Mouse (Mus musculus): ENCODE measurements around the gene Eps15. TPM values are rescaled to one million over a fixed set of nuclear protein-coding genes. Genes with fewer than 3 reads are reported as not detected.
A peak's percentile ranks its signal among the peaks of the same experiment; 100 is the strongest.

The Eps15 gene
- polyA plus RNA-seq, 1 experiment from 2014 or later = 39.6 TPM

- Histone ChIP-seq H3K27ac (no peak overlapping the region), H3K36me3 (no peaks in the 10 kb centered on the region), H3K9me3 (no peaks in the 10 kb centered on the region), H3K4me3 (replicated peaks) (no peak overlapping the region), H3K9ac (replicated peaks) (no peak overlapping the region), H3K4me2 (no peak overlapping the region), H3K27me3 (peaks cover 4% of the 10 kb centered on the region; the same call in 1 of the 2 replicates), H3K4me1 (replicated peaks) (peaks cover 26% of the 10 kb centered on the region)
- ATAC-seq (ENCODE audit: insufficient number of reproducible peaks, insufficient read depth, low FRiP score, low TSS enrichment, low read depth) = no peak
- 59% methylated on average over 8 of the region's 8 CpGs for WGBS
Observed at GRCm38 (mm10) chr4:109405415-109405814, 125.3 kb downstream of the Eps15 start.

- ATAC-seq (ENCODE audit: insufficient number of reproducible peaks, insufficient read depth, low FRiP score, low TSS enrichment, low read depth) = no peak
- Histone ChIP-seq H3K9me3 (no peaks in the 10 kb centered on the region), H3K27me3 (peaks cover 4% of the 10 kb centered on the region; the same call in 1 of the 2 replicates), H3K4me3 (replicated peaks) (peak overlapping the region; percentile 72), H3K36me3 (no peaks in the 10 kb centered on the region), H3K4me1 (replicated peaks) (peaks cover 26% of the 10 kb centered on the region), H3K9ac (replicated peaks) (0 out of 2 replicates have a peak overlapping the region, but pooled peaks have one; percentile 82), H3K4me2 (peak overlapping the region; percentile 94), H3K27ac (no peak overlapping the region)
- under 1% methylated on average over 3 of the region's 3 CpGs for WGBS
Observed at GRCm38 (mm10) chr4:109406054-109406485, 126.0 kb downstream of the Eps15 start.

GRCm38 (mm10) chr4:109406486-109407175 lies 126.6 kb downstream of the Eps15 start, which contains the start of gene Ttc39a:
Ttc39a (plus strand) TSS chr4:109406623.
- H3K4me3 ChIP-seq (replicated peaks) = peak within 1 kb of the TSS; percentile 72
- H3K9ac ChIP-seq (replicated peaks) = peak within 1 kb of the TSS; percentile 82
- WGBS = under 1% methylated on average over 56 of the region's 56 CpGs
- H3K9me3 ChIP-seq = no peaks in the 10 kb centered on the region
- peaks cover 26% of the 10 kb centered on the region for H3K4me1 ChIP-seq (replicated peaks)
- peaks cover 4% of the 10 kb centered on the region; the same call in 1 of the 2 replicates for H3K27me3 ChIP-seq
- ATAC-seq (ENCODE audit: insufficient number of reproducible peaks, insufficient read depth, low FRiP score, low TSS enrichment, low read depth) = peak; percentile 67
- H3K36me3 ChIP-seq = no peaks in the 10 kb centered on the region
- H3K4me2 ChIP-seq = peak within 1 kb of the TSS; percentile 94
- H3K27ac ChIP-seq = no peak within 1 kb of the TSS; the same call in 1 of the 2 replicates

- ATAC-seq (ENCODE audit: insufficient number of reproducible peaks, insufficient read depth, low FRiP score, low TSS enrichment, low read depth) = peak; percentile 52
- peak overlapping the region; percentile 82 for H3K9ac ChIP-seq (replicated peaks)
- H3K4me3 ChIP-seq (replicated peaks) = peak overlapping the region; percentile 72
- H3K36me3 ChIP-seq = no peaks in the 10 kb centered on the region
- 3% methylated on average over 20 of the region's 24 CpGs for WGBS
- H3K27ac ChIP-seq = no peak overlapping the region; the same call in 1 of the 2 replicates
- H3K4me2 ChIP-seq = peak overlapping the region; percentile 94
- H3K27me3 ChIP-seq = peaks cover 4% of the 10 kb centered on the region; the same call in 1 of the 2 replicates
- H3K4me1 ChIP-seq (replicated peaks) = peaks cover 26% of the 10 kb centered on the region
- no peaks in the 10 kb centered on the region for H3K9me3 ChIP-seq
Observed at GRCm38 (mm10) chr4:109407176-109407520, 127.1 kb downstream of the Eps15 start.

- H3K4me3 ChIP-seq (replicated peaks) = peak overlapping the region; percentile 72
- peaks cover 26% of the 10 kb centered on the region for H3K4me1 ChIP-seq (replicated peaks)
- no peaks in the 10 kb centered on the region for H3K9me3 ChIP-seq
- H3K27me3 ChIP-seq = peaks cover 4% of the 10 kb centered on the region; the same call in 1 of the 2 replicates
- ATAC-seq (ENCODE audit: insufficient number of reproducible peaks, insufficient read depth, low FRiP score, low TSS enrichment, low read depth) = no peak
- H3K4me2 ChIP-seq = peak overlapping the region; percentile 94
- 78% methylated on average over 9 of the region's 9 CpGs for WGBS
- no peak overlapping the region; the same call in 1 of the 2 replicates for H3K9ac ChIP-seq (replicated peaks)
- no peaks in the 10 kb centered on the region for H3K36me3 ChIP-seq
- H3K27ac ChIP-seq = 0 out of 2 replicates have a peak overlapping the region, but pooled peaks have one; percentile 4
Observed at GRCm38 (mm10) chr4:109407701-109408485, 127.8 kb downstream of the Eps15 start.

GRCm38 (mm10) chr4:109410681-109411376 lies 130.8 kb downstream of the Eps15 start:
- H3K36me3 ChIP-seq = no peaks in the 10 kb centered on the region
- no peak for ATAC-seq (ENCODE audit: insufficient number of reproducible peaks, insufficient read depth, low FRiP score, low TSS enrichment, low read depth)
- peaks cover 4% of the 10 kb centered on the region; the same call in 1 of the 2 replicates for H3K27me3 ChIP-seq
- H3K9me3 ChIP-seq = no peaks in the 10 kb centered on the region
- H3K4me1 ChIP-seq (replicated peaks) = peaks cover 28% of the 10 kb centered on the region
- H3K27ac ChIP-seq = no peak overlapping the region
- no peak overlapping the region for H3K9ac ChIP-seq (replicated peaks)
- WGBS = 66% methylated on average over 9 of the region's 9 CpGs
- no peak overlapping the region for H3K4me2 ChIP-seq
- no peak overlapping the region for H3K4me3 ChIP-seq (replicated peaks)

- Histone ChIP-seq H3K36me3 (no peaks in the 10 kb centered on the region), H3K4me1 (replicated peaks) (peaks cover 22% of the 10 kb centered on the region), H3K4me3 (replicated peaks) (no peak overlapping the region), H3K4me2 (no peak overlapping the region), H3K9ac (replicated peaks) (no peak overlapping the region), H3K27me3 (peaks cover 4% of the 10 kb centered on the region; the same call in 1 of the 2 replicates), H3K27ac (no peak overlapping the region), H3K9me3 (no peaks in the 10 kb centered on the region)
- 92% methylated on average over 6 of the region's 6 CpGs for WGBS
- ATAC-seq (ENCODE audit: insufficient number of reproducible peaks, insufficient read depth, low FRiP score, low TSS enrichment, low read depth) = no peak
Observed at GRCm38 (mm10) chr4:109411377-109411967, 131.4 kb downstream of the Eps15 start.

GRCm38 (mm10) chr4:109412233-109412632 lies 132.2 kb downstream of the Eps15 start:
- 84% methylated on average over 5 of the region's 5 CpGs for WGBS
- Histone ChIP-seq H3K36me3 (no peaks in the 10 kb centered on the region), H3K4me3 (replicated peaks) (no peak overlapping the region), H3K27me3 (peaks cover 4% of the 10 kb centered on the region; the same call in 1 of the 2 replicates), H3K4me1 (replicated peaks) (peaks cover 18% of the 10 kb centered on the region), H3K9ac (replicated peaks) (no peak overlapping the region), H3K27ac (no peak overlapping the region), H3K4me2 (no peak overlapping the region), H3K9me3 (no peaks in the 10 kb centered on the region)
- ATAC-seq (ENCODE audit: insufficient number of reproducible peaks, insufficient read depth, low FRiP score, low TSS enrichment, low read depth) = no peak

GRCm38 (mm10) chr4:109417998-109418397 lies 137.9 kb downstream of the Eps15 start:
- H3K9ac ChIP-seq (replicated peaks) = no peak overlapping the region
- no peak overlapping the region for H3K4me2 ChIP-seq
- H3K27me3 ChIP-seq = no peaks in the 10 kb centered on the region
- no peaks in the 10 kb centered on the region for H3K36me3 ChIP-seq
- ATAC-seq (ENCODE audit: insufficient number of reproducible peaks, insufficient read depth, low FRiP score, low TSS enrichment, low read depth) = no peak
- no peak overlapping the region for H3K27ac ChIP-seq
- no peak overlapping the region for H3K4me3 ChIP-seq (replicated peaks)
- H3K4me1 ChIP-seq (replicated peaks) = peaks cover 5% of the 10 kb centered on the region; the same call in 1 of the 2 replicates
- H3K9me3 ChIP-seq = no peaks in the 10 kb centered on the region
- WGBS = 87% methylated on average over 1 of the region's 1 CpGs

- no peak overlapping the region for H3K4me2 ChIP-seq
- H3K9me3 ChIP-seq = no peaks in the 10 kb centered on the region
- WGBS = 39% methylated on average over 3 of the region's 3 CpGs
- H3K4me3 ChIP-seq (replicated peaks) = no peak overlapping the region
- H3K27ac ChIP-seq = no peak overlapping the region
- H3K36me3 ChIP-seq = no peaks in the 10 kb centered on the region
- H3K4me1 ChIP-seq (replicated peaks) = peaks cover 5% of the 10 kb centered on the region; the same call in 1 of the 2 replicates
- H3K9ac ChIP-seq (replicated peaks) = 0 out of 2 replicates have a peak overlapping the region, but pooled peaks have one; percentile 18
- no peak for ATAC-seq (ENCODE audit: insufficient number of reproducible peaks, insufficient read depth, low FRiP score, low TSS enrichment, low read depth)
- no peaks in the 10 kb centered on the region for H3K27me3 ChIP-seq
Observed at GRCm38 (mm10) chr4:109419017-109419416, 138.9 kb downstream of the Eps15 start.
